Mouse (Mus musculus) C2C12 (cell line): ENCODE measurements around the gene Casc3. TPM values are rescaled to one million over a fixed set of nuclear protein-coding genes. Genes with fewer than 3 reads are reported as not detected.

Experiments
- H3K27me3 ChIP-seq: one replicate; pipeline ENCODE4 v1.6.1; 2011; ENCODE audit not compliant: control insufficient read depth, insufficient read depth, insufficient read length
- H3K36me3 ChIP-seq: one replicate; pipeline ENCODE4 v1.6.1; 2011; ENCODE audit not compliant: control insufficient read depth, insufficient read depth
- H3K4me3 ChIP-seq: one replicate; pipeline ENCODE4 v1.5.1; 2011; ENCODE audit warnings: mild to moderate bottlenecking, control low read depth; ENCODE audit not compliant: poor library complexity, insufficient read depth, severe bottlenecking
- H3K79me2 ChIP-seq: one replicate; pipeline ENCODE4 v1.6.1; 2011; ENCODE audit not compliant: control insufficient read depth, insufficient read depth
- H3K79me3 ChIP-seq: one replicate; pipeline ENCODE4 v1.6.1; 2011; ENCODE audit warnings: low read depth, control low read depth
- H3ac ChIP-seq: one replicate; pipeline ENCODE3; 2011; ENCODE audit warnings: low read depth; ENCODE audit not compliant: control insufficient read depth, insufficient read length
- CEBPB ChIP-seq: IDR thresholded peaks from one replicate; pipeline ENCODE4 v1.6.1; 2011; ENCODE audit warnings: low read depth, mild to moderate bottlenecking, control low read depth, moderate library complexity
- CTCF ChIP-seq: IDR thresholded peaks from one replicate; pipeline ENCODE4 v1.5.1; 2011; ENCODE audit not compliant: control insufficient read depth, insufficient read depth, insufficient read length
- FOSL1 ChIP-seq: IDR thresholded peaks from one replicate; pipeline ENCODE4 v1.8.0; 2011; ENCODE audit warnings: mild to moderate bottlenecking, low read length; ENCODE audit not compliant: poor library complexity, insufficient read depth, severe bottlenecking
- MAX ChIP-seq: IDR thresholded peaks from one replicate; pipeline ENCODE4 v1.6.1; 2011; ENCODE audit warnings: mild to moderate bottlenecking, control low read depth
- MYOD1 ChIP-seq: IDR thresholded peaks from one replicate; pipeline ENCODE4 v1.6.1; 2011; ENCODE audit warnings: low read depth; ENCODE audit not compliant: control insufficient read depth, insufficient read length
- MYOG ChIP-seq: IDR thresholded peaks from one replicate; pipeline ENCODE4 v1.6.1; 2011; ENCODE audit not compliant: control insufficient read depth, insufficient read length; ENCODE audit errors: extremely low read depth
- USF1 ChIP-seq: IDR thresholded peaks from one replicate; pipeline ENCODE4 v1.6.1; 2011; ENCODE audit warnings: low read depth, mild to moderate bottlenecking, control low read depth, moderate library complexity
- polyA plus RNA-seq: library from polyadenylated mRNA; unstranded; fragments of >200 nt; fragmentation: generic; extraction: Trizol; gene quantifications from one replicate; pipeline ENCODE4 v1.2.1, GENCODE M21; 2012; ENCODE audit warnings: missing spikeins

Casc3 gene
- polyA plus RNA-seq, 1 experiment = 24.4 TPM

DNA sequence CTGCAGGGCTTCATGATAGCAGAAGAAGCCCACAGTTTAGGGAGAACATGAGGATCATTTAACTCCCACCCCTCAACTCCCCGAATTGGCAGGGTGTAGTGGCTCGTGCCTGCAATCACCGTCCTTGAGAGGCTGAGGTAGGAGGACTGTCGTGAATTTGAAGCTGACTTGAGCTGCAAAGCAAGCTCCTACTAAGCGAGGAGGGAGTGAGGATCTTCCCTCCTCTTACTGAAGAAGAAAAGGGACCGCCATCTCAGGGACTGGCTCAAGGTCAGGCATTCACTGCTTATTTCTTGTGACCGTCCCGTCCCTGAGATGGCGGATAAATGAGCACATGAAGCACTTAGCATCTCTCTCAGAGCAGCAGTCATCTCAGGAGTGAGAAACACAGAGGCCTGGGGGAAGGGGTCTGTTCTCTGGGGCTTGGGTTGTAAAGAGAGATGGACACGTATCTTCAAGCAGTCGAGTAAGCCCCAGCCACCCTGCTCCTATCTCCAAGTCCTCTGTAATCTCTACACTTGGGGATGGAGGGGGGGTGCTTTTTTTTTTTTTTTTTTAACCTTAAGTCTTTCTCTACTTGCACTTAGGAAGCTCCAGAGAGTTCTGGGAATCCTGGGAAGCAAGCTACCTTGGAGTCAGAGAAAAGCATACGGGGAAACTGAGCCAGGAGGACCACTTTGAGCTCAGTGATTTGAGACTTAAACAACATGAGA, 28.5 kb upstream of the Casc3 start:
- H3K79me2 ChIP-seq = peaks cover 40% of the 10 kb centered on the region
- TF ChIP-seq USF1 = no peak
- TF ChIP-seq MAX = no peak
- H3K79me3 ChIP-seq = peaks cover 11% of the 10 kb centered on the region
- peak overlapping the region; percentile 62 for H3K4me3 ChIP-seq
- peaks cover 8% of the 10 kb centered on the region for H3K36me3 ChIP-seq
- H3ac ChIP-seq = peak overlapping the region; percentile 68
- no peaks in the 10 kb centered on the region for H3K27me3 ChIP-seq

DNA sequence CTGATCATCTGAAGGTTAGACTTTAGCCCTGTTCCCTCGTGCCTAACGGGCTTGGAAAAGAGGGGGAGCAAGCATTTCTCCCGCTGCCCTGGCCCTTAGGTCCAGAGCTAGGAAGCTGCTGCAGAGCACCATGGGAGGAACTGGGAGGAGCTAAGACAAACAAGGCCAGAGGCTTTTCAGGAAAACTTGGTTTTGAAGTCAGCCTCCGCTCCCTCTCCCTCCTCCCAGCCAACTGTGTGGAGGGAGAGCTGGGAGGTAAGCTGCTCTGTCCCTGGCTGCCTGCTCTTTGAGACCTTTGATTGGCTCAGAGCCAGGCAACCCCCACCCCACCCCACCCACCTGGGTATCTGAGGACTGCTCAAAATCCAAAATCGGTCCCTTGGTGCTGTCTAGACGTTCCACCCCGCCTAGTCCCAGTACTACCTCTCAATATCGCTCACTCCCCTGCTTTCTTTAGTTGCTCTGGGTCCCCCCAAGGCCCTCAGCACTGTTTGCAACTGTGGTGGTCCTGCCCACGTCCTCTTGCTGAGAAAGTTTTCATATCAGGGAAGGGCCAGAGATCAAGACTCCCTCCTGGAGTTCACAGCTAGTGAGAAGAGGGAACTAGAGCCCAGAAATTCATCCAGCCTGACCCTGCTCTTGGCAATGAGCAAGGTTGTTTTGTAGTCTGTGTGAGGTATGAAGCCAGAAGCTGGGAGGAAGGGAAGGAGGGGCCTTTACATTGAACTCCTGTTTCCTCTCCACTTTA, 27.7 kb upstream of the Casc3 start:
- TF ChIP-seq MYOD1 (no peak), USF1 (no peak), CTCF (no peak), MAX (peak; percentile 41), CEBPB (no peak), MYOG (no peak), FOSL1 (no peak)
- H3K79me3 ChIP-seq = peaks cover 6% of the 10 kb centered on the region
- no peaks in the 10 kb centered on the region for H3K27me3 ChIP-seq
- H3K79me2 ChIP-seq = peaks cover 32% of the 10 kb centered on the region
- H3ac ChIP-seq = peak overlapping the region; percentile 47
- H3K36me3 ChIP-seq = peaks cover under 1% of the 10 kb centered on the region
- peak overlapping the region; percentile 62 for H3K4me3 ChIP-seq

DNA sequence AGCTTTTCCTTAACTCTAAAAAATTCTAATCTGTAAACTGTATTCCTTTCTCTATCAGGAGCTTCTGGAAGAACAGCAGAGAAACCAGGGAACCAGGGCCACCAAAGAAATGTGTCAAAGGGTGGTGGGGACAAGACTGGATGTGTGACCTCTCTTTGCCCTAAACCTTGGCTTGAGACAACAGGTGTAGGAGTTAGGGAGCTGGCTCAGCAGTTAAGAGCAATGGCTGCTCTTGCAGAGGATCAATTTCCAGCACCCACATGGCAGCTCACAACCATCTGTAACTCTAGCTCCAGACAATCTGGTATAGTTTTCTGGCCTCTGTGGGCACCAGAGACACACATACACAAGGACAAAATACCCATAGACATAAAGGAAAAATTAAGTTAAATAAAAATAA, 26.8 kb upstream of the Casc3 start:
- Histone ChIP-seq H3K79me3 (peaks cover 6% of the 10 kb centered on the region), H3K27me3 (no peaks in the 10 kb centered on the region), H3K4me3 (no peak overlapping the region), H3K36me3 (no peaks in the 10 kb centered on the region), H3K79me2 (peaks cover 27% of the 10 kb centered on the region), H3ac (no peak overlapping the region)
- no peak for TF ChIP-seq CTCF

DNA sequence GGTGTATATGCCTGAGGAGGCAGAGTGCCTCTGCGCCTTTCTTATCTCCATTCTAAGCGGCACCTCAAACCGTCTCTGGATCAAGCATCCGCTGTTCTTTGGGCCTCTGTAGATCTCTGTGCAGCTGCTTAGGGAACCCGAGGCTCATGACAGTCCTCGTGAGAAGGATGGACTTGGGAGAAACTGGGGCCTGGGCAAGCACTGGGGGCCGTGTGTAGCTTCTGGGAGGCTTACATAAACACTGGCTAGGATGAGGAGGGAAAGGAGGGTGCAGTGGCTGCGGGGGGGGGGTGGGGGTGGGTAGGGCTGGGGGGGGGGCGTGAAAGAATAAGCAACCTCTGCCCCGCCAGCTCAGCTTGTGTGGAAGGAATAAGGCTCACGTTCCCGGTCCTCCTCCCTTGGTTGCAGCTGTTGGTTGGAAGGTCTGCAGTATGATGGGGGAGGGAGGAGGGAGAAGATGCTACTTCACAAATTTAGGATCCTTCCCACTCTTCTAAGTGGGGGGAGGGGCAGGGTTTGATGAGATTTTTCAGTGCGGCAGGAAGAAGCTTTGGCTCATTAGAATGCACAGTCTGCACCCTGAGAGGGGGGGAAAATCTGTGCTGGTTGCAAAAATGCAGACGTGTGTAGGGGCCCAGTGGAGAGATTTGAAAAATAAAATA, 22.7 kb upstream of the Casc3 start:
- Histone ChIP-seq H3ac (no peak overlapping the region), H3K79me3 (no peaks in the 10 kb centered on the region), H3K27me3 (no peaks in the 10 kb centered on the region), H3K4me3 (no peak overlapping the region), H3K36me3 (no peaks in the 10 kb centered on the region), H3K79me2 (peaks cover 6% of the 10 kb centered on the region)
- TF ChIP-seq MYOG = no peak
- TF ChIP-seq MYOD1 = peak; percentile 40

DNA sequence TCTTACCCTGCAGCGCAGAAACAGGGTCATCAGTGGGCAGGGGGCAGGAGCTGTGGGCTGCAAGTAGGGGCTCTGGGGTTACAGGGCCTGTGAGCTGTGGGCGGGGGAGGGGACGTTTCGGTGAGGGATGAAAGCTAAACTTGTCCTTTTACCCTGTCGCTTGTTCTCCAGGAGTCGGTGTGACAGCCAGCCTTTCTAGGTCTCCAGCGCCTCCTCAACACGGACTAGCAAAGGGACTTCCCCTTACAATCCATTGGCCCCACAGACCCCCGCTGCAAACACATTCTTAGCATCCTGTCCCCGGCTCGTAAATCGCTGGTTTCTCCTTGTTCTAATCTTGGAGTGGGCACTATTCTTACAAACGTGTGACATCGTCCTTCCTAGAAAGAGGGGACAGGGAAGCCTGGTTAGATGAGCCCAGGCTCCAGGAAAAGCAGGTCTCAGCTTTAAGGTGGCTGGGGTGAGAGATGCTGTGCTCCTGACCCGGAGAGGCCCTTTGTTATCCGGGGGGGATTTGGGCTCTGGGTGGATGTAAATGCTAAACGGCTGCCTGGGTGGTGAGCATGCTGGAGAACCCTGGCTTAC, 22.0 kb upstream of the Casc3 start:
- H3K4me3 ChIP-seq = peak overlapping the region; percentile 2
- H3K79me3 ChIP-seq = no peaks in the 10 kb centered on the region
- no peaks in the 10 kb centered on the region for H3K79me2 ChIP-seq
- peak overlapping the region; percentile 38 for H3ac ChIP-seq
- TF ChIP-seq FOSL1 (no peak), CTCF (no peak), MYOD1 (no peak), USF1 (no peak), MAX (no peak), CEBPB (no peak), MYOG (no peak)
- no peaks in the 10 kb centered on the region for H3K27me3 ChIP-seq
- H3K36me3 ChIP-seq = no peaks in the 10 kb centered on the region

DNA sequence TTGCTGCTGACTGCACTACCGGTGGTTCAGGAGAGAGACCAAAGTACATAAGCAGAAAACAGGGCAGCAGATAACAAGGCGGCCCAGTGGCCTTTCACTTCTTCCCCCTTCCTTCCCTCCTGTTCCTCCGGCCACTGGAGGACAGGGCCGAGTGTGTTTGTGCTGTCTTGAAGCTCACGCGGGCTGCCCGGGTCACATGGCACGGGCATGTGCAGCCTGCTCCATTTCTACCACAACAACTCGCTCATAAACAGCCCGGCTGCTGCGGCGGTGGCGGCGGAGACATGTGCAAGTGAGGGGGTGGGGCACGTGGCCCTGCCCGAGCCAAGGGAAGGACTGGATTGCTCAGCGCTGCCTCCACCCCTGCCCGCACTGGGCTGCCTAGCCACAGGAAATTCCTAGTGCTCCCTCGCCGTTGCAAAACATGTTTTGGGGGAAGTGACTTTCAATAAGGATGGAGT, 21.4 kb upstream of the Casc3 start:
- Histone ChIP-seq H3K79me2 (no peaks in the 10 kb centered on the region), H3K4me3 (peak overlapping the region; percentile 2), H3K36me3 (no peaks in the 10 kb centered on the region), H3ac (peak overlapping the region; percentile 38), H3K79me3 (no peaks in the 10 kb centered on the region), H3K27me3 (no peaks in the 10 kb centered on the region)
- TF ChIP-seq MYOG = no peak
- peak; percentile 42 for TF ChIP-seq MYOD1
- TF ChIP-seq USF1 = peak; percentile 85
- TF ChIP-seq CTCF = no peak
- TF ChIP-seq CEBPB = peak; percentile 72
- peak; percentile 99 for TF ChIP-seq MAX
